Mouse (Mus musculus) bone marrow macrophage, adult 2 months (primary cell): ENCODE results near the gene Abcf2.

Experiments used
- CTCF ChIP-seq: IDR thresholded peaks from 2 replicates; pipeline ENCODE4 v1.5.1; 2012; ENCODE audit warnings: low read depth, mild to moderate bottlenecking, low read length, moderate library complexity
- POLR2A ChIP-seq: IDR thresholded peaks from 2 replicates; pipeline ENCODE4 v1.6.1; 2012; ENCODE audit warnings: mild to moderate bottlenecking, low read depth, low read length, borderline replicate concordance

- no peak for TF ChIP-seq CTCF
- no peak for TF ChIP-seq POLR2A
Measured at GRCm38 (mm10) chr5:24553621-24554244, 23.5 kb downstream of the Abcf2 start.
